Mouse (Mus musculus) kidney, embryonic 16.5 days (tissue): Measurements from ENCODE around the gene Trim72. TPM values are rescaled to one million over a fixed set of nuclear protein-coding genes. Genes with fewer than 3 reads are reported as not detected.
"Not testable (repeated sequence)": the region's sequence is repeated elsewhere in the genome, so short reads cannot be mapped to it uniquely, and the experiment has no call there.

Experiments
- ATAC-seq: fragments of 200-750 bp; cut with Nextera tagmentation; 2 replicates; pipeline ENCODE4 v1.8.0; 2017; ENCODE audit warnings: moderate TSS enrichment; ENCODE audit not compliant: low FRiP score, low TSS enrichment
- H3K27ac ChIP-seq: fragments of 300-500 bp; sonication (generic); 2 replicates; pipeline ENCODE4 v1.5.1; 2014; ENCODE audit warnings: low read length
- H3K27me3 ChIP-seq: fragments of 300-500 bp; sonication (generic); 2 replicates; pipeline ENCODE4 v1.6.1; 2014; ENCODE audit warnings: low read length, control low read depth, mixed read lengths; ENCODE audit not compliant: insufficient read depth
- H3K36me3 ChIP-seq: fragments of 300-500 bp; sonication (generic); 2 replicates; pipeline ENCODE4 v1.6.1; 2014; ENCODE audit warnings: low read length, control low read depth, mixed read lengths; ENCODE audit not compliant: insufficient read depth
- H3K4me1 ChIP-seq: fragments of 300-500 bp; sonication (generic); 2 replicates; pipeline ENCODE4 v1.6.1; 2014; ENCODE audit warnings: low read length, control low read depth, mixed read lengths; ENCODE audit not compliant: insufficient read depth
- H3K4me2 ChIP-seq: fragments of 300-500 bp; sonication (generic); replicated peaks from 2 replicates; pipeline ENCODE4 v1.6.1; 2014; ENCODE audit warnings: low read depth, low read length
- H3K4me3 ChIP-seq: fragments of 300-500 bp; sonication (generic); 2 replicates; pipeline ENCODE4 v1.5.1; 2014; ENCODE audit warnings: mild to moderate bottlenecking, low read length
- H3K9ac ChIP-seq: fragments of 300-500 bp; sonication (generic); replicated peaks from 2 replicates; pipeline ENCODE4 v1.6.1; 2014; ENCODE audit warnings: low read length
- H3K9me3 ChIP-seq: fragments of 300-500 bp; sonication (generic); 2 replicates; pipeline ENCODE4 v1.6.1; 2016; ENCODE audit warnings: low read length, control low read depth
- WGBS: fragments of 180-500 bp; shearing (Covaris S2); extraction: QIAGEN DNeasy Blood & Tissue Kit; methylation state at CpG from one replicate; pipeline ENCODE4 v1.1.7; 2014; 5-methylcytosine and 5-hydroxymethylcytosine counted together
- polyA plus RNA-seq: library from polyadenylated mRNA; unstranded; fragments of >200 nt; fragmentation: Nextera tagmentation; extraction: Ambion mirVana; gene quantifications from 2 replicates; pipeline ENCODE4 v1.2.1, GENCODE M21; 2015

The Trim72 gene
- polyA plus RNA-seq, 1 experiment from 2014 or later, result 0.16 TPM

- Histone ChIP-seq H3K27ac (no peak overlapping the region), H3K9me3 (no peaks in the 10 kb centered on the region), H3K4me1 (no peaks in the 10 kb centered on the region), H3K36me3 (no peaks in the 10 kb centered on the region), H3K9ac (no peak overlapping the region), H3K4me3 (no peak overlapping the region), H3K27me3 (no peaks in the 10 kb centered on the region), H3K4me2 (no peak overlapping the region)
- WGBS, result 87% methylated on average over 9 of the region's 9 CpGs
- ATAC-seq, result no peak
These were observed 20.6 kb downstream of the Trim72 start for GRCm38 (mm10) chr7:128024364-128024763.

GRCm38 (mm10) chr7:128024932-128025331 is 21.2 kb downstream of the Trim72 start:
- H3K9me3 ChIP-seq, result no peaks in the 10 kb centered on the region
- ATAC-seq, result no peak
- no peak overlapping the region for H3K27ac ChIP-seq
- H3K9ac ChIP-seq, result no peak overlapping the region
- no peaks in the 10 kb centered on the region for H3K4me1 ChIP-seq
- 76% methylated on average over 4 of the region's 4 CpGs for WGBS
- H3K4me3 ChIP-seq, result no peak overlapping the region
- no peaks in the 10 kb centered on the region for H3K27me3 ChIP-seq
- no peaks in the 10 kb centered on the region for H3K36me3 ChIP-seq
- H3K4me2 ChIP-seq, result no peak overlapping the region

- no peaks in the 10 kb centered on the region for H3K36me3 ChIP-seq
- 79% methylated on average over 4 of the region's 4 CpGs for WGBS
These were observed 21.6 kb downstream of the Trim72 start for GRCm38 (mm10) chr7:128025381-128025780.

GRCm38 (mm10) chr7:128031403-128031976 is 27.7 kb downstream of the Trim72 start:
- H3K36me3 ChIP-seq, result no peaks in the 10 kb centered on the region
- no peaks in the 10 kb centered on the region for H3K4me1 ChIP-seq
- no peak; the same call in 1 of the 2 replicates for ATAC-seq
- no peak overlapping the region for H3K4me3 ChIP-seq
- H3K9me3 ChIP-seq, result no peaks in the 10 kb centered on the region
- 38% methylated on average over 9 of the region's 9 CpGs for WGBS
- H3K27me3 ChIP-seq, result no peaks in the 10 kb centered on the region
- H3K9ac ChIP-seq, result no peak overlapping the region
- H3K4me2 ChIP-seq, result no peak overlapping the region
- H3K27ac ChIP-seq, result no peak overlapping the region

More at GRCm38 (mm10) chr7:128025381-128025780, 21.6 kb downstream of the Trim72 start:
- H3K4me3 ChIP-seq, result no peak overlapping the region
- no peaks in the 10 kb centered on the region for H3K4me1 ChIP-seq
- H3K9ac ChIP-seq, result no peak overlapping the region
- H3K9me3 ChIP-seq, result no peaks in the 10 kb centered on the region
- no peak overlapping the region for H3K27ac ChIP-seq
- H3K4me2 ChIP-seq, result no peak overlapping the region
- no peaks in the 10 kb centered on the region for H3K27me3 ChIP-seq
- ATAC-seq, result no peak

GRCm38 (mm10) chr7:128032290-128032988 is 28.7 kb downstream of the Trim72 start:
- H3K4me1 ChIP-seq, result no peaks in the 10 kb centered on the region
- no peaks in the 10 kb centered on the region for H3K27me3 ChIP-seq
- H3K9me3 ChIP-seq, result no peaks in the 10 kb centered on the region
- 88% methylated on average over 5 of the region's 5 CpGs for WGBS
- H3K4me2 ChIP-seq, result no peak overlapping the region
- no peaks in the 10 kb centered on the region for H3K36me3 ChIP-seq
- ATAC-seq, result no peak
- no peak overlapping the region for H3K4me3 ChIP-seq
- no peak overlapping the region for H3K9ac ChIP-seq
- no peak overlapping the region for H3K27ac ChIP-seq

GRCm38 (mm10) chr7:128032989-128033293 is 29.2 kb downstream of the Trim72 start:
- H3K4me1 ChIP-seq, result no peaks in the 10 kb centered on the region
- no peak overlapping the region for H3K4me2 ChIP-seq
- H3K36me3 ChIP-seq, result no peaks in the 10 kb centered on the region
- H3K9ac ChIP-seq, result no peak overlapping the region
- WGBS, result 97% methylated on average over 3 of the region's 3 CpGs
- ATAC-seq, result no peak
- no peak overlapping the region for H3K27ac ChIP-seq
- no peak overlapping the region for H3K4me3 ChIP-seq
- H3K9me3 ChIP-seq, result no peaks in the 10 kb centered on the region
- no peaks in the 10 kb centered on the region for H3K27me3 ChIP-seq

- Histone ChIP-seq H3K9me3 (no peaks in the 10 kb centered on the region), H3K4me2 (no peak overlapping the region), H3K27ac (no peak overlapping the region), H3K4me1 (no peaks in the 10 kb centered on the region), H3K4me3 (no peak overlapping the region), H3K36me3 (no peaks in the 10 kb centered on the region), H3K27me3 (no peaks in the 10 kb centered on the region), H3K9ac (no peak overlapping the region)
- WGBS, result 95% methylated on average over 4 of the region's 4 CpGs
- ATAC-seq, result no peak
These were observed 29.9 kb downstream of the Trim72 start for GRCm38 (mm10) chr7:128033616-128034015.

- H3K27me3 ChIP-seq, H3K4me1 ChIP-seq, H3K9ac ChIP-seq, H3K4me3 ChIP-seq, H3K27ac ChIP-seq, H3K36me3 ChIP-seq, H3K4me2 ChIP-seq, ATAC-seq, H3K9me3 ChIP-seq: not testable (repeated sequence)
- 82% methylated on average over 15 of the region's 15 CpGs for WGBS
These were observed 38.5 kb downstream of the Trim72 start for GRCm38 (mm10) chr7:128042161-128042820.

- H3K27ac ChIP-seq, result no peak overlapping the region
- 70% methylated on average over 4 of the region's 4 CpGs for WGBS
- H3K4me2 ChIP-seq, result no peak overlapping the region
- H3K27me3 ChIP-seq, result no peaks in the 10 kb centered on the region
- H3K36me3 ChIP-seq, result no peaks in the 10 kb centered on the region
- no peak overlapping the region for H3K9ac ChIP-seq
- no peaks in the 10 kb centered on the region for H3K4me1 ChIP-seq
- no peak overlapping the region for H3K4me3 ChIP-seq
- H3K9me3 ChIP-seq, result no peaks in the 10 kb centered on the region
- no peak for ATAC-seq
These were observed 40.5 kb downstream of the Trim72 start for GRCm38 (mm10) chr7:128044142-128044785.

GRCm38 (mm10) chr7:128045640-128046039 is 41.9 kb downstream of the Trim72 start:
- Histone ChIP-seq H3K4me2 (no peak overlapping the region), H3K9ac (no peak overlapping the region), H3K27me3 (no peaks in the 10 kb centered on the region), H3K36me3 (no peaks in the 10 kb centered on the region), H3K4me3 (no peak overlapping the region), H3K27ac (no peak overlapping the region), H3K4me1 (no peaks in the 10 kb centered on the region), H3K9me3 (no peaks in the 10 kb centered on the region)
- no peak for ATAC-seq
- WGBS, result 67% methylated on average over 2 of the region's 2 CpGs
